Mouse (Mus musculus): Measurements from ENCODE around the gene Commd1.

DNA sequence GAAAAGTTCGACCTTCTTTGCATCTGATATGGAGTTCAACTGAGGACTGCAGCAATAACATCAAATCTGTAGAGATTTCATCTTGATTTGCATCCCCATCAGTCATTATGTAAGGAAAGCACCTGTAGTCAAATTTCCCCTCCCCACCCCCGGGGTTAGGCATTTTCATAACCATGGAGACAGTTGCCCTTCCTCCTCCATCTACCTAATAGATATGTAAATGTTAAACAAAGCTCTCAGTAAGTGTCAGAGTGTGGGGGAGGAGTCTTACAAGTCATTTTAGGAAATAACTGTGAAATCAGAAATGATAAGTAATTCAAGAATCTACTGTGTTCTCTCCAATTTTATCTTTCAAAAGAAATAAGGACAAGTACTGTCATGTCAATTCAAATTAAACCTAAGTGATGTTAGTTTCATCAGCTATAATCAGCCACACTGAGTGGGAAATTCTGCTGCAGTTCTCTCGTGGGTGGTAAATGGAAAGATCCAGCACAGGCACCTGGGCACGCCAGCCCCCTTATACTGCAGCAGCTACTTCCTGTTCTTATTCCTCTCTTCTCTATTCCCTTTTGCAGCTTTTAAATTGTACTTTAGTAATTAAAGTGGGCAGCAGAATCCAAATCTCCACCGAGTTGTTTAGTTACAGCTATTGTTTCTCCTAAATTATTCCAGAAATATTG, 45.6 kb downstream of the Commd1 start:
- TF ChIP-seq CTCF (conservative IDR thresholded peaks at IDR 0.05; ENCODE audit: low read length) = no peak
- no peak for TF ChIP-seq NANOG (IDR thresholded peaks at IDR 0.05; ENCODE audit: borderline replicate concordance, low read length)
- no peak for TF ChIP-seq POU5F1 (IDR thresholded peaks at IDR 0.05; ENCODE audit: borderline replicate concordance, low read length)
